Mouse (Mus musculus) intestine, embryonic 14.5 days (tissue): ENCODE measurements around the gene Nrxn2. TPM values are rescaled to one million over a fixed set of nuclear protein-coding genes. Genes with fewer than 3 reads are reported as not detected.

Experiments used
- ATAC-seq: fragments of 200-750 bp; cut with Nextera tagmentation; replicated peaks from 2 replicates; pipeline ENCODE4 v1.8.0; 2017; ENCODE audit warnings: low read depth, moderate number of reproducible peaks, moderate TSS enrichment, moderate library complexity; ENCODE audit not compliant: low FRiP score, low TSS enrichment
- DNase-seq: peaks from one replicate; pipeline ENCODE4 v3.0.0-alpha.2; 2018; ENCODE audit warnings: low spot score
- H3K27ac ChIP-seq: fragments of 300-500 bp; sonication (generic); 2 replicates; pipeline ENCODE4 v1.5.1; 2014; ENCODE audit warnings: low read depth, mild to moderate bottlenecking, control low read depth
- H3K27me3 ChIP-seq: fragments of 300-500 bp; sonication (generic); replicated peaks from 2 replicates; pipeline ENCODE4 v1.6.1; 2014; ENCODE audit warnings: low read length, control low read depth; ENCODE audit not compliant: control insufficient read depth, insufficient read depth
- H3K36me3 ChIP-seq: fragments of 300-500 bp; sonication (generic); 2 replicates; pipeline ENCODE4 v1.6.1; 2014; ENCODE audit warnings: low read length, control low read depth; ENCODE audit not compliant: control insufficient read depth, insufficient read depth
- H3K4me1 ChIP-seq: fragments of 300-500 bp; sonication (generic); replicated peaks from 2 replicates; pipeline ENCODE4 v1.6.1; 2014; ENCODE audit warnings: low read length, control low read depth, mixed read lengths; ENCODE audit not compliant: control insufficient read depth, insufficient read depth
- H3K4me2 ChIP-seq: fragments of 300-500 bp; sonication (generic); 2 replicates; pipeline ENCODE4 v1.6.1; 2014; ENCODE audit warnings: low read length
- H3K4me3 ChIP-seq: fragments of 300-500 bp; sonication (generic); 2 replicates; pipeline ENCODE4 v1.5.1; 2014; ENCODE audit warnings: low read depth, low read length, control low read depth, mixed read lengths
- H3K9ac ChIP-seq: fragments of 300-500 bp; sonication (generic); 2 replicates; pipeline ENCODE4 v1.6.1; 2014; ENCODE audit warnings: mild to moderate bottlenecking, low read length
- H3K9me3 ChIP-seq: fragments of 300-500 bp; sonication (generic); 2 replicates; pipeline ENCODE4 v1.6.1; 2016; ENCODE audit warnings: low read length, control low read depth; ENCODE audit not compliant: control insufficient read depth
- WGBS: fragments of 180-500 bp; shearing (Covaris S2); extraction: QIAGEN DNeasy Blood & Tissue Kit; methylation state at CpG from one replicate; pipeline ENCODE4 v1.1.7; 2014; 5-methylcytosine and 5-hydroxymethylcytosine counted together
- polyA plus RNA-seq: library from polyadenylated mRNA; unstranded; fragments of >200 nt; fragmentation: Nextera tagmentation; extraction: Ambion mirVana; gene quantifications from 2 replicates; pipeline ENCODE4 v1.2.1, GENCODE M21; 2014

The Nrxn2 gene
- polyA plus RNA-seq, 1 experiment from 2014 or later: 1.9 TPM

DNA sequence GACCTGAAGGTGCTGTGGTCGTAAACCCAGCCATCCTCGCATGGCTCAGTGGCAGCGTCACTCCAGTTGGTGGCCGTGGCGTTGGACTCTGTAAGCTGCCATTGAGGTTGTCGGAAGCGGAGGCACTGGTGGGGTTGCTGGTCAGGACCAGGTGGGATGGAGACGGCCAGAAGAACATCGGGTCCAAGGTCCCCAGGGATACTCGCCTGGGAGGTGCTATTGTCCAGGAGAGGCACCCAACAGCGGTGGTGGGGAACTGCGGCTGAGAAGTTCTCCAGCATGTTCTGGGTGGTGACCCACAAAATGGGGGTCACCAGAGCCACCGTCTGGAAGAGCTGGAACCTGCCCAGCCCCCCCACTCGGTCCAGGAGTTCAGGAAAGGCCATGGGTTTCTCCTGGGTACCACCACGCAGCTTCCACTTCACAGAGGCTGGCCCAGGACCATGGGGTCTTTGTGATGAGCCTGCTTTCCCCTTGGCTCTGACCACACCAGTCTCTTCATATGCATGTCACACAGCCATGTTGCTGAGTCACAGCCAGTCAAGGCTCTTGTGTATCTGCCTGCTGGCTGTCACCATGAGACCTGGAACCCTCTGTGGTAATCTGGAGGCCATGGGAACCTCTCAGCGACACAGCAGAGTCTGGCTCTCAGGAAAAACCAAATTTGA is 124.0 kb downstream of the Nrxn2 start, which contains the start of gene Slc22a12:
Gene Slc22a12, minus strand, starts transcription at position 666 of the 668 bp plus-strand sequence.
- Histone ChIP-seq H3K4me2 (no peak within 1 kb of the TSS), H3K9ac (no peak within 1 kb of the TSS), H3K27ac (no peak within 1 kb of the TSS), H3K27me3 (no peaks in the 10 kb centered on the region), H3K9me3 (no peaks in the 10 kb centered on the region), H3K4me3 (no peak within 1 kb of the TSS), H3K36me3 (no peaks in the 10 kb centered on the region), H3K4me1 (no peaks in the 10 kb centered on the region)
- 91% methylated on average over 16 of the region's 16 CpGs for WGBS
- ATAC-seq (no peak), DNase-seq (no peak)

- 85% methylated on average over 6 of the region's 6 CpGs for WGBS
- H3K9me3 ChIP-seq: no peaks in the 10 kb centered on the region
- H3K27me3 ChIP-seq: no peaks in the 10 kb centered on the region
- H3K36me3 ChIP-seq: no peaks in the 10 kb centered on the region
- H3K4me3 ChIP-seq: no peak overlapping the region
- H3K27ac ChIP-seq: no peak overlapping the region
- DNase-seq (no peak), ATAC-seq (no peak)
- no peak overlapping the region for H3K9ac ChIP-seq
- no peaks in the 10 kb centered on the region for H3K4me1 ChIP-seq
- no peak overlapping the region for H3K4me2 ChIP-seq
These were observed 124.5 kb downstream of the Nrxn2 start for GRCm38 (mm10) chr19:6543035-6543383.

DNA sequence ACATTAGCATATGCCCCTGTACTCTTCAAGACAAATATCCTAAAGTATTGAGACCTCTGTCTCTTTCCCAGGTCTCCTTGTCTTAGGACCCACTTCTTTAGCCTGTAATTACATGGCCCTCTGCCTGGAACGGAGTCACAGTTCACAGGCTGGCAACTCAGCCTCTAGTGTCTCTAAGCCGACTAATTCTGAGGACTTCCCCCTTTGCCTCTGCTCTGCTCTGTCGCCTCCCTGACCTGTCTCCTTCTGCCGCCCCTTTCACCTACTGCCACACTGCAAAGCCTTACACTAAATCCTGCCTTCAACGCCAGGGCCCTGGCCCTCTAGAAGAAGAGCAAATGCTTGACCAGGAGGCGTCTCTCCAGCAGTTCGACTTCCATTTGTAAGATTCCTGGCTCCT is 125.0 kb downstream of the Nrxn2 start:
- H3K36me3 ChIP-seq: no peaks in the 10 kb centered on the region
- no peak overlapping the region for H3K4me3 ChIP-seq
- no peak overlapping the region for H3K9ac ChIP-seq
- no peak overlapping the region for H3K4me2 ChIP-seq
- WGBS: 60% methylated on average over 7 of the region's 7 CpGs
- no peak for ATAC-seq
- H3K4me1 ChIP-seq: no peaks in the 10 kb centered on the region
- DNase-seq: no peak
- H3K9me3 ChIP-seq: no peaks in the 10 kb centered on the region
- no peak overlapping the region for H3K27ac ChIP-seq
- no peaks in the 10 kb centered on the region for H3K27me3 ChIP-seq

GRCm38 (mm10) chr19:6544712-6545111 is 126.2 kb downstream of the Nrxn2 start:
- Histone ChIP-seq H3K36me3 (no peaks in the 10 kb centered on the region), H3K27ac (no peak overlapping the region), H3K27me3 (no peaks in the 10 kb centered on the region), H3K4me1 (no peaks in the 10 kb centered on the region), H3K9ac (no peak overlapping the region), H3K4me2 (no peak overlapping the region), H3K9me3 (no peaks in the 10 kb centered on the region), H3K4me3 (no peak overlapping the region)
- no peak for ATAC-seq
- no peak for DNase-seq
- 86% methylated on average over 13 of the region's 13 CpGs for WGBS

- no peaks in the 10 kb centered on the region for H3K36me3 ChIP-seq
- no peak overlapping the region for H3K27ac ChIP-seq
- no peaks in the 10 kb centered on the region for H3K9me3 ChIP-seq
- H3K4me3 ChIP-seq: no peak overlapping the region
- H3K4me2 ChIP-seq: no peak overlapping the region
- H3K9ac ChIP-seq: no peak overlapping the region
- 93% methylated on average over 5 of the region's 5 CpGs for WGBS
- H3K27me3 ChIP-seq: no peaks in the 10 kb centered on the region
- H3K4me1 ChIP-seq: no peaks in the 10 kb centered on the region
- DNase-seq (no peak), ATAC-seq (no peak)
These were observed 127.0 kb downstream of the Nrxn2 start for GRCm38 (mm10) chr19:6545481-6545880.

DNA sequence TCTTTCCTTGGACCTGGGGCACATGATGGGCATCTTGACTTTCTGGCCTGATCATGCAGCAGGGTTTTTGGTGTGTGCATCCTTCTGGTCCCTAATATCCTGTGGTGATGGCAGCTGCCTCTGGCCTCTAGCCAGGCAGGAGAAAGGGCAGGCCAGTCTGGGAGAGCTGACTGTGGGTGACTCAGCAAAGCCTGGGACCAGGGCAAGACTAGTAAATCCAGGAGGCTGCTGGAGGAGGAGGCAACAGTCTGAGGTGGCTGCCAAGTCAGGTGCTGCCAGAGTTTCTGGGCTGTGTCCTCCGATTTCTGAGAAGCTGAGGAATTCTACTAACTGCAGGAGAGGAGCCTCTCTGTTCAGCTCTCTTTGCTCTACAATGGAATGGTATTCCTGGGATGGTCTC is 127.6 kb downstream of the Nrxn2 start:
- Histone ChIP-seq H3K27ac (no peak overlapping the region), H3K4me1 (no peaks in the 10 kb centered on the region), H3K9ac (no peak overlapping the region), H3K4me3 (no peak overlapping the region), H3K9me3 (no peaks in the 10 kb centered on the region), H3K4me2 (no peak overlapping the region), H3K36me3 (no peaks in the 10 kb centered on the region), H3K27me3 (no peaks in the 10 kb centered on the region)
- DNase-seq (no peak), ATAC-seq (no peak)
- 71% methylated on average over 1 of the region's 1 CpGs for WGBS

DNA sequence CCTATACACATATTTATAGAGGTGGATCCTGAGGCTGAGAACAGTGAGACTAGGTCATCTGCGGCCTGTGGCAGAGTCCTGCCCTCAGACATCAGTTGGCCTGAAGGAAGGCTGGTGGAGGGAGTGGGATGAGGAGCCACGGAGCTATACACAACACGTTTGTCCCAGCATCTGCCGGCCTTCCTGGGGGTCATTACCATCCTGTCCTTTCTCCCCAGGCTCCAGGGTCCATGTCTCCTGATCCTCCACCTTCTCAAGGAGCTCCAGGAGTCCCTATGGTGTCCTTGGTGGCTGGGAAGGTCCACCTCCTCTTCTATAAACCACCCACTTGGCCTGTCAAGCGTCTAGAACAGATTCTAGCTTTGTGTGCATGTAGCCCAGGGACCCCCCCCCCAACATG is 129.3 kb downstream of the Nrxn2 start:
- Histone ChIP-seq H3K27ac (no peak overlapping the region), H3K27me3 (no peaks in the 10 kb centered on the region), H3K9ac (no peak overlapping the region), H3K4me1 (no peaks in the 10 kb centered on the region), H3K36me3 (no peaks in the 10 kb centered on the region), H3K9me3 (no peaks in the 10 kb centered on the region), H3K4me3 (no peak overlapping the region), H3K4me2 (no peak overlapping the region)
- ATAC-seq (no peak), DNase-seq (no peak)
- WGBS: 83% methylated on average over 5 of the region's 5 CpGs

GRCm38 (mm10) chr19:6548431-6549410 is 130.2 kb downstream of the Nrxn2 start:
- Histone ChIP-seq H3K9me3 (no peaks in the 10 kb centered on the region), H3K27ac (no peak overlapping the region), H3K36me3 (no peaks in the 10 kb centered on the region), H3K27me3 (no peaks in the 10 kb centered on the region), H3K4me3 (no peak overlapping the region), H3K4me2 (no peak overlapping the region), H3K9ac (no peak overlapping the region), H3K4me1 (no peaks in the 10 kb centered on the region)
- DNase-seq: no peak
- 63% methylated on average over 16 of the region's 16 CpGs for WGBS
- no peak for ATAC-seq
